Mouse (Mus musculus) heart, postnatal 0 days (tissue): Measurements from ENCODE around the gene Gm7247.

Experiments used
- CTCF ChIP-seq: IDR thresholded peaks from 2 replicates; pipeline ENCODE4 v1.5.1; 2016; ENCODE audit warnings: antibody characterized with exemption, control low read depth, low read depth
- EP300 ChIP-seq: IDR thresholded peaks from 2 replicates; pipeline ENCODE4 v1.6.1; 2016; ENCODE audit warnings: antibody characterized with exemption, low read depth

DNA sequence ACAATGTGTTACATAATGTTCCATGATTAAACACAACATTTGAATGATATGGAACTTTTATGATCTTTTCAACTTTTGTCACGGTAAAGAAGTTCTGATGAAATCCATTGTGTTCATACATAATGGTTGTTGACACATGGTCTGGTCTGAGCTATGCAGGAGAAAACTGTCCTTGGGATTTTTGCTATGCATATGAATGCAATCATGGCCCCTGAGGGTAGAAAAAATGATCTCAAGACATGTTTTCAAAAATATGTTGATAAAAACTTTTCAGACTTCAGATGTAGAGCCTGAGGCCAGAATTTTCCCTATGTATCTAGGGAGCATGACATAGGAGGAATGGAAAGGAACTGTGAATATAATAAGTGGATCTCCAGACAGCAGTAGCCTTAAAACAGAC lies 49.0 kb downstream of the Gm7247 start, which contains the start of gene Vmn2r88:
- TF ChIP-seq CTCF: no peak
- no peak for TF ChIP-seq EP300
